Mouse (Mus musculus) forebrain, postnatal 0 days (tissue): ENCODE measurements around the gene Nanos3. TPM values are rescaled to one million over a fixed set of nuclear protein-coding genes. Genes with fewer than 3 reads are reported as not detected.

Source experiments
- ATAC-seq: fragments of 200-750 bp; cut with Nextera tagmentation; 2 replicates; pipeline ENCODE4 v1.8.0; 2017; ENCODE audit warnings: mild to moderate bottlenecking, moderate library complexity
- DNase-seq: peaks from one replicate; pipeline ENCODE4 v3.0.0-alpha.2; 2015
- H3K27ac ChIP-seq: fragments of 300-500 bp; sonication (generic); 2 replicates; pipeline ENCODE4 v1.5.1; 2014; ENCODE audit warnings: low read depth, mild to moderate bottlenecking, antibody characterized with exemption, low read length, moderate library complexity, mixed read lengths
- H3K27me3 ChIP-seq: fragments of 300-500 bp; sonication (generic); 2 replicates; pipeline ENCODE4 v1.6.1; 2014; ENCODE audit warnings: mild to moderate bottlenecking, low read length, mixed read lengths; ENCODE audit not compliant: insufficient read depth
- H3K36me3 ChIP-seq: fragments of 300-500 bp; sonication (generic); 2 replicates; pipeline ENCODE4 v1.6.1; 2014; ENCODE audit warnings: mild to moderate bottlenecking, moderate library complexity; ENCODE audit not compliant: insufficient read depth
- H3K4me1 ChIP-seq: fragments of 300-500 bp; sonication (generic); 2 replicates; pipeline ENCODE4 v1.6.1; 2014; ENCODE audit warnings: antibody characterized with exemption; ENCODE audit not compliant: insufficient read depth
- H3K4me2 ChIP-seq: fragments of 300-500 bp; sonication (generic); 2 replicates; pipeline ENCODE4 v1.6.1; 2014; ENCODE audit warnings: low read depth, mild to moderate bottlenecking, moderate library complexity
- H3K4me3 ChIP-seq: fragments of 300-500 bp; sonication (generic); 2 replicates; pipeline ENCODE4 v1.5.1; 2014; ENCODE audit warnings: low read depth, low read length, mixed read lengths
- H3K9ac ChIP-seq: fragments of 300-500 bp; sonication (generic); 2 replicates; pipeline ENCODE4 v1.6.1; 2014; ENCODE audit warnings: mild to moderate bottlenecking
- H3K9me3 ChIP-seq: fragments of 300-500 bp; sonication (generic); 2 replicates; pipeline ENCODE4 v1.6.1; 2016; ENCODE audit warnings: low read length
- CTCF ChIP-seq: sonication (generic); IDR thresholded peaks from 2 replicates; pipeline ENCODE4 v1.5.1; 2016; ENCODE audit warnings: antibody characterized with exemption, control low read depth, low read depth
- WGBS: fragments of 180-500 bp; shearing (Covaris S2); extraction: QIAGEN DNeasy Blood & Tissue Kit; methylation state at CpG from one replicate; pipeline ENCODE4 v1.1.7; 2014; 5-methylcytosine and 5-hydroxymethylcytosine counted together
- polyA plus RNA-seq: library from polyadenylated mRNA; unstranded; fragments of >200 nt; fragmentation: Nextera tagmentation; extraction: Ambion mirVana; gene quantifications from 2 replicates; pipeline ENCODE4 v1.2.1, GENCODE M21; 2015
- total RNA-seq: library from RNA; depleted of rRNA; stranded (reverse); fragments of >200 nt; gene quantifications from 2 replicates; pipeline ENCODE4 v1.2.3, GENCODE M21; 2014

The Nanos3 gene
- total and polyA plus RNA-seq, 2 experiments from 2014 or later, result 1.7 to 10.0 TPM

DNA sequence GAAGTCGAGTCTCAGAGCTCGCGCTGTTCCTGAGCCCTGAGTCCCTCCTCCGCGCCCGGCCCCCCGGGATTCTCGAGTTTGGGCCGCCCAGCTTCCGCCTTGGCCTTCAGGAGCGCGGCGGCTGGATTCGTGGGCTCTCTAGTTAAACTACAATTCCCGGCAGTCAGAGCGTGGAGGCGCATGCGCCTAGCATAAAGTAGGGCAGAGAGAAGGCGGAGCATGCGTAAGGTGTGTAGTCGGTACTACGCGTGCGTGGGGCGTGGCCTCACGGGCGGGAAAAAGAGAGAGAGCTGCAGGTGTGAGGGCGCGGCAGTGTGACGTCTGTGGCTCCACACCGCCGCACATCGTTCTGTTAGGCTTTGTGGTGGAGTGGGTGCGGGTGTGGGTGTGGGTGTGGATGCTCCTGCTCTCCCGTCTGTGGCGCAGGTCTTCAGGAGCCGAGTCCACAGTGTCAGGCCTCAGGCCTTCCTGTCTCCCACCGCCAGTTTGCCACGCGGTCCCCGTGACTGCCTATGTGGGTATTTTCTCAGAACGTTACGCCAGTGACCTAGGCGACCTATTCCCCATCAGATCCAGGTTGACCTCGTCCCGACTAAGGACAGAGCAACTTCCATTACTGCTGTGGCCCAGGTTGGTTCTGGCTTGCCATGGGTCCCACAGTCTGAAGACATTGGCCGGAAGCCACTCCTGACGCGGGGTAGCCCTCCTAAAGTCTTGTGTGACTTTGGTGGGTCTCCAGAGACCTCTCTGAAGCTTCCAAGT, 37.1 kb downstream of the Nanos3 start, which contains the start of the genes Cc2d1a and 4930432K21Rik:
Gene Cc2d1a, minus strand, starts transcription at position 168 of the 762 bp plus-strand sequence.
Gene 4930432K21Rik, plus strand, starts transcription at position 257 of the 762 bp plus-strand sequence.
- peak within 1 kb of the TSS; percentile 79 for H3K9ac ChIP-seq
- H3K36me3 ChIP-seq, result peaks cover 21% of the 10 kb centered on the region
- 18% methylated on average over 49 of the region's 49 CpGs for WGBS
- peaks cover 18% of the 10 kb centered on the region for H3K4me1 ChIP-seq
- no peak for TF ChIP-seq CTCF
- H3K9me3 ChIP-seq, result no peaks in the 10 kb centered on the region
- peak within 1 kb of the TSS; percentile 47; the same call in 1 of the 2 replicates for H3K27ac ChIP-seq
- H3K4me3 ChIP-seq, result peak within 1 kb of the TSS; percentile 63
- no peaks in the 10 kb centered on the region for H3K27me3 ChIP-seq
- H3K4me2 ChIP-seq, result peak within 1 kb of the TSS; percentile 88
- ATAC-seq, result peak; percentile 98
- DNase-seq, result peak; percentile 97

DNA sequence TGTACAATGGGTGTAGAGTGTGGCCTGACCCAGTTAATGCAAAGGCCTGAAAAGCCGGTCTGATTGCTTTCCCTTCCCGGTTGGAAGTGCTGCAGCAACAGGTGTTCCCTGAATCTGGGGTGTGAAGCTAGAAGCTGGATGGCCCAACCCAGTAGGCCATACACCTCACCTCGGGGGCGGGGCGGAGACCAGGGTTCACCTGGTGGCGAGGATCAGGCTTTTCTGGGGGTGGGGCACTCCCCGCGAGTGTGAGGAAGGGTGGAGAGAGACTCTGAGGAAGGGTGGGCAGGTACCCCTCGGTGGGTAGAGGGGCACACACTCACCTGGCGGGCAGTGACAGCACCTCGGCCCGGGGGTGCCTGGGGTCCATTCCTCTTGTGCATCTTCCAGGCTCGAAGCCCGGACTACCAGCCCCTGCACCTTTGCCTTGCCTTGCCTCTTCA, 37.7 kb downstream of the Nanos3 start:
- peak overlapping the region; percentile 63 for H3K4me3 ChIP-seq
- TF ChIP-seq CTCF, result no peak; the same call in 1 of the 2 replicates
- DNase-seq, result peak; percentile 17
- no peaks in the 10 kb centered on the region for H3K27me3 ChIP-seq
- no peaks in the 10 kb centered on the region for H3K9me3 ChIP-seq
- WGBS, result 8% methylated on average over 14 of the region's 14 CpGs
- peaks cover 27% of the 10 kb centered on the region for H3K36me3 ChIP-seq
- H3K4me1 ChIP-seq, result peaks cover 18% of the 10 kb centered on the region
- peak overlapping the region; percentile 47; the same call in 1 of the 2 replicates for H3K27ac ChIP-seq
- no peak; the same call in 1 of the 2 replicates for ATAC-seq
- peak overlapping the region; percentile 79 for H3K9ac ChIP-seq
- peak overlapping the region; percentile 88 for H3K4me2 ChIP-seq

DNA sequence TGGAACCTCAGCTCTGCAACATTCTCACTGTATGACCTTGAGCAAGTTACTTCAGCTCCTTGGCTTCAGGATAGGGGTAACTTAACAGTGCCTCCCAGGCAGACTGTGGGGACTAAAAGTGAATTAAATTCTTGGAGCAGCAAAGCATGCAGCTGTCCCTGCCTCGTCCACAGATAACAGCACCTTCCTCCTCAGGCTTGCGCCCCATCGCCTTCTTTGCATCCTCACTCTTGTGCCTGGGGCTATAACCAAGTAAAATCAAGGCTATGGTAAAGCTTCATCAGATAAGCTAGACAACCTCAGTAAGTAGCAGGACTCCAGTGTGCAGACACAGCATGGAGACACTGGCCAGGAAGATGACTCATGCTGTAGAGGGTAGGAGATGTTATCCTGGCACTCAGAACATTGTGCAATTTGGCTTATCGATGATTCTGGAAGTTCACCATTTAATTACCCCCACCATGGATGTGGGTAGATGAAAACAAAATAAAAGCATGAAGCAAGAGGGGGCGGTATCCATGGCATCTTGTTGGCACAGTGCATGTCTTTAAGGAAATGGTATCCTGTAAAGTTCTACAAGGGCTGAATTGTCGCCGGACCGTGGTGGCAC, 40.3 kb downstream of the Nanos3 start:
- no peak overlapping the region for H3K4me3 ChIP-seq
- H3K4me2 ChIP-seq, result no peak overlapping the region
- H3K4me1 ChIP-seq, result peaks cover 18% of the 10 kb centered on the region
- no peak overlapping the region for H3K27ac ChIP-seq
- 95% methylated on average over 8 of the region's 8 CpGs for WGBS
- H3K9me3 ChIP-seq, result no peaks in the 10 kb centered on the region
- no peaks in the 10 kb centered on the region for H3K27me3 ChIP-seq
- H3K9ac ChIP-seq, result no peak overlapping the region
- ATAC-seq (no peak), DNase-seq (no peak)
- no peak for TF ChIP-seq CTCF
- H3K36me3 ChIP-seq, result peaks cover 51% of the 10 kb centered on the region

DNA sequence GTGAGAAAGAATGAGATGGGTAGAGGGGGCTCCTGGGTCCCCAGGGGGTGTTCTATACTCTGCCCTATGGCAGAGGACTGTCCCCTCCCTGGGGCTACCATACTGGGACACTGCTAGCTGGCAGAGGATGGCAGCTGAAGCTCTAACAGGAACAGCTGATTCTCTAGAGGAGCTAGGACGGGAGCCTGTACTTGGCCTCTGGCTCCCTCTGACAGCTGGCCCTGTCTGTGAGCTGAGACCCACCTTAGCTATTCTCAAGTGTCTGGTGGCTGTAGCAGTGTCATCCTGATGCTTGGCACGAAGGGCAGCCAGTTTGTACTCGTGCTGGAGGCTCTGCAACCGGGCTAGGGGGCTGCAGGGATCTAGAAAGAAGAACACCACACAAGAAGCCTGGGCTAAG, 44.2 kb downstream of the Nanos3 start:
- no peak for ATAC-seq
- peaks cover 90% of the 10 kb centered on the region for H3K36me3 ChIP-seq
- H3K9me3 ChIP-seq, result no peaks in the 10 kb centered on the region
- H3K27me3 ChIP-seq, result no peaks in the 10 kb centered on the region
- H3K9ac ChIP-seq, result no peak overlapping the region
- H3K4me3 ChIP-seq, result no peak overlapping the region
- H3K4me2 ChIP-seq, result no peak overlapping the region
- no peak for DNase-seq
- WGBS, result 84% methylated on average over 4 of the region's 4 CpGs
- H3K27ac ChIP-seq, result no peak overlapping the region
- no peaks in the 10 kb centered on the region for H3K4me1 ChIP-seq
- TF ChIP-seq CTCF, result no peak

DNA sequence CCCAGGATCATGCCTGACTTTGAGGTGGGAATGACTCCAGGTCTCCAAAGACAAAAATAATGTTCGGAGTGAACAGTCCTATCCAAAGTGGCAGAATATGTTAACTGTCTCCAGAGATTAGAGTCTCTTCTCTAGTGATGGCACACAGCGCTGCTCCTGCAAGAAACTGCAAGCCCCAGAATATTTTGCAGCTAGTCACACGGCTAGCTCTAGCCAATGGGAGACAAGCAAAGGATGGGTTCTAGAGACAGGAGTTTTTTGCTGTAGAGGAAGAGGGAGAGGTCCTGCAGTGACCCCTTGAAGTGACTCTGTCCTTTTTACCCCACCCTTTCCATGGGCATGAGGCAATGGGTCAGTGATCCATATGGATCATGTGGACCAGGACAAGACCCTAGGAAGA, 47.2 kb downstream of the Nanos3 start:
- DNase-seq (no peak), ATAC-seq (peak; percentile 66)
- H3K9me3 ChIP-seq, result no peaks in the 10 kb centered on the region
- peaks cover 98% of the 10 kb centered on the region for H3K36me3 ChIP-seq
- no peaks in the 10 kb centered on the region for H3K27me3 ChIP-seq
- 88% methylated on average over 3 of the region's 3 CpGs for WGBS
- H3K27ac ChIP-seq, result no peak overlapping the region
- TF ChIP-seq CTCF, result no peak
- no peak overlapping the region for H3K4me3 ChIP-seq
- no peak overlapping the region for H3K4me2 ChIP-seq
- no peak overlapping the region for H3K9ac ChIP-seq
- no peaks in the 10 kb centered on the region for H3K4me1 ChIP-seq

DNA sequence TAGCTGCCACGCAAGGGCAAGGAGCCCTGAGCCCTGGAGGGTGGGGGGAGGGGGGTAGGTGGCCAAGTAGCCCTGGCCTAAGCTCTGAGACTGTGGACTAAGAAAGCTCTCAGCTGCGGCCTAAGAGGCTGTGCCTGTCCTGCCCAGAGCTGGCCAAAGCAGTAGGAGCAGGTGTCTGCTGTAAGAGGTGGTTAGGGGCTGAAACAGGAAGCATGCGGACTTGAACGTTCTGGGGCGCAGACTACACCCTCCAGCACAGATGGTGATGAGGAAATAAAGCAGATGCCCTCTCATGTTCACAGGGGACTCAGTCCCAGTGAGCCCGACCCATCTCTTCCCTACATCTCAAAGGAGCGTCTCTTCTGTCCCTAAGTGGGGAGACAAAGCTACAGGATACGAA, 52.8 kb downstream of the Nanos3 start:
- H3K4me2 ChIP-seq, result no peak overlapping the region
- H3K27ac ChIP-seq, result no peak overlapping the region
- no peaks in the 10 kb centered on the region for H3K4me1 ChIP-seq
- H3K36me3 ChIP-seq, result peaks cover 53% of the 10 kb centered on the region
- no peak overlapping the region for H3K9ac ChIP-seq
- 86% methylated on average over 8 of the region's 8 CpGs for WGBS
- no peak for TF ChIP-seq CTCF
- DNase-seq, result no peak
- no peak for ATAC-seq
- H3K9me3 ChIP-seq, result no peaks in the 10 kb centered on the region
- no peak overlapping the region for H3K4me3 ChIP-seq
- H3K27me3 ChIP-seq, result no peaks in the 10 kb centered on the region

DNA sequence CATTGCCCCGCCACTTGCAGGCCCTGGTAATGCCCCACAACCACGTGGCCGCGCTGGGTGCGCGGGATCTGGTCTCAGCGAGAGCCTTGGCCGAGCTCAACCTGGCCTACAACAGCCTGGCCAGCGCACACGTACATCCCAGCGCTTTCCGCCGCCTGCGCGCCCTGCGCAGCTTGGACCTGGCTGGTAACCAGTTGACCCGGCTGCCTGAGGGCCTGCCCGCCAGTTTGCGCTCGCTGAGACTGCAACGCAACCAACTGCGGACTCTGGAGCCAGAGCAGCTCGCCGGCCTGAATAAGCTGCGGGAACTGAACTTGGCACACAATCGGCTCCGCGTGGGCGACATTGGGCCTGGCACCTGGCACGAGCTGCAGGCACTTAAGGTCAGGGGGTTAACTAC, 54.2 kb downstream of the Nanos3 start:
- no peak overlapping the region for H3K9ac ChIP-seq
- no peak overlapping the region for H3K4me2 ChIP-seq
- WGBS, result 35% methylated on average over 30 of the region's 30 CpGs
- H3K4me1 ChIP-seq, result no peaks in the 10 kb centered on the region
- DNase-seq, result no peak
- H3K27me3 ChIP-seq, result no peaks in the 10 kb centered on the region
- peaks cover 38% of the 10 kb centered on the region for H3K36me3 ChIP-seq
- H3K27ac ChIP-seq, result no peak overlapping the region
- ATAC-seq, result no peak
- no peaks in the 10 kb centered on the region for H3K9me3 ChIP-seq
- H3K4me3 ChIP-seq, result no peak overlapping the region
- no peak for TF ChIP-seq CTCF
